Mouse (Mus musculus): ENCODE data around the gene Tas2r117. TPM values are rescaled to one million over a fixed set of nuclear protein-coding genes. Genes with fewer than 3 reads are reported as not detected.

The Tas2r117 gene
- not detected for total RNA-seq (2021)
- long read RNA-seq = 0 reads

- no peak for DNase-seq (ENCODE audit: low spot score in 2 of 2)
Measured at GRCm38 (mm10) chr6:132802518-132802917, at the start of gene Tas2r117. TSS of gene Tas2r117 (plus strand) at chr6:132802818.

GRCm38 (mm10) chr6:132754430-132754829 lies 48.2 kb upstream of the Tas2r117 start, which contains the start of gene Tas2r124:
TSS of gene Tas2r124 (plus strand) at chr6:132754730.
- no peak for DNase-seq (ENCODE audit: low spot score in 2 of 2)

GRCm38 (mm10) chr6:132761831-132762230 lies 40.8 kb upstream of the Tas2r117 start, which contains the start of gene Tas2r102:
TSS of gene Tas2r102 (plus strand) at chr6:132762131.
- no peak for DNase-seq (ENCODE audit: low spot score in 2 of 2)

GRCm38 (mm10) chr6:132778062-132778461 lies 24.6 kb upstream of the Tas2r117 start, which contains the start of gene Tas2r136:
TSS of gene Tas2r136 (minus strand) at chr6:132778162.
- DNase-seq (ENCODE audit: low spot score in 2 of 2) = no peak

GRCm38 (mm10) chr6:132795393-132795792 lies 7.2 kb upstream of the Tas2r117 start:
- no peak for DNase-seq (ENCODE audit: low spot score in 2 of 2)

GRCm38 (mm10) chr6:132846842-132847241 lies 44.2 kb downstream of the Tas2r117 start, which contains the start of gene Tas2r123:
TSS of gene Tas2r123 (plus strand) at chr6:132847142.
- DNase-seq (ENCODE audit: low spot score in 2 of 2) = no peak

Other genes starting within 250 kb of the Tas2r117 start
- gene Prh1, start 233.0 kb upstream of the Tas2r117 start, total RNA-seq (2021) = not detected
- not detected for gene Prp2, start 206.9 kb upstream of the Tas2r117 start, total RNA-seq (2021)
- gene A630073D07Rik, start 151.3 kb upstream of the Tas2r117 start, total RNA-seq (2021) = not detected
- gene Tas2r120, start 145.9 kb upstream of the Tas2r117 start, total RNA-seq (2021) = not detected
- gene Tas2r121, start 101.8 kb upstream of the Tas2r117 start, total RNA-seq (2021) = not detected
- not detected for gene Tas2r122, start 90.9 kb upstream of the Tas2r117 start, total RNA-seq (2021)
- not detected for gene Tas2r115, start 64.8 kb upstream of the Tas2r117 start, total RNA-seq (2021)
- gene Tas2r124, start 48.1 kb upstream of the Tas2r117 start, total RNA-seq (2021) = not detected
- gene Tas2r102, start 40.7 kb upstream of the Tas2r117 start, total RNA-seq (2021) = not detected
- gene Tas2r136, start 24.7 kb upstream of the Tas2r117 start, total RNA-seq (2021) = not detected
- not detected for gene Tas2r123, start 44.3 kb downstream of the Tas2r117 start, total RNA-seq (2021)
- gene Tas2r116, start 52.6 kb downstream of the Tas2r117 start, total RNA-seq (2021) = not detected
- gene Tas2r110, start 65.2 kb downstream of the Tas2r117 start, total RNA-seq (2021) = not detected
- not detected for gene Tas2r113, start 90.2 kb downstream of the Tas2r117 start, total RNA-seq (2021)
- not detected for gene Tas2r125, start 106.8 kb downstream of the Tas2r117 start, total RNA-seq (2021)
- gene Tas2r129, start 148.3 kb downstream of the Tas2r117 start, total RNA-seq (2021) = not detected
- not detected for gene Tas2r131, start 155.1 kb downstream of the Tas2r117 start, total RNA-seq (2021)
- gene Tas2r109, start 178.1 kb downstream of the Tas2r117 start, total RNA-seq (2021) = not detected
- gene Tas2r103, start 234.3 kb downstream of the Tas2r117 start, total RNA-seq (2021) = not detected

Data from layer of hippocampus, adult 18-20 months (tissue).